8 mouse cellular contexts compared by ENCODE assay signal in genomic region chr2:65620556-65621166, GRCm38 (mm10). TPM values are rescaled to one million over a fixed set of nuclear protein-coding genes. Genes with fewer than 3 reads are reported as not detected.
DNase-seq lines count a peak whose midpoint lies in the region; ATAC-seq and TF ChIP-seq lines count a peak whose summit lies in the region.

Gene Scn2a (plus strand): TSS chr2:65620771.

- TF ChIP-seq POLR2A in limb, embryonic 14.5 days (IDR thresholded peaks at IDR 0.05; ENCODE audit: borderline replicate concordance, extremely low read depth, insufficient read depth, insufficient read length), result no peak

- H3K27me3 ChIP-seq in kidney, embryonic 15.5 days, result no peaks in the 10 kb centered on the region
- H3K27me3 ChIP-seq in limb, embryonic 14.5 days (ENCODE audit: control insufficient read depth, insufficient read depth, low read length), result no peaks in the 10 kb centered on the region

- H3K4me2 ChIP-seq in kidney, embryonic 15.5 days, result no peak within 1 kb of the TSS
- no peak within 1 kb of the TSS for H3K4me2 ChIP-seq in limb, embryonic 14.5 days (replicated peaks; ENCODE audit: low read depth, low read length, severe bottlenecking)

- DNase-seq in kidney, adult 9 months, result peak; percentile 43
- peak; percentile 52 for DNase-seq in adipocyte (ENCODE audit: low spot score)
- DNase-seq in embryo, embryonic 11 days, result peak; percentile 48
- peak; percentile 18 for DNase-seq in hindlimb bud, embryonic 11.5 days (ENCODE audit: extremely low spot score, low read depth, low spot score)
- DNase-seq in limb, embryonic 14.5 days (ENCODE audit: low spot score), result peak; percentile 27
- DNase-seq in right cerebral cortex, adult 2 months (ENCODE audit: low spot score in 2 of 2), result peak; percentile 69 to 72
- DNase-seq in urinary bladder, adult 18-20 months (ENCODE audit: low spot score in 2 of 2), result no peak

- H3K36me3 ChIP-seq in kidney, embryonic 15.5 days, result no peaks in the 10 kb centered on the region
- H3K36me3 ChIP-seq in limb, embryonic 14.5 days (ENCODE audit: control insufficient read depth, insufficient read depth, low read length), result no peaks in the 10 kb centered on the region

- H3K9me3 ChIP-seq in kidney, embryonic 15.5 days (replicated peaks), result no peaks in the 10 kb centered on the region
- no peaks in the 10 kb centered on the region for H3K9me3 ChIP-seq in limb, embryonic 14.5 days (ENCODE audit: control insufficient read depth, low read length)

- no peak within 1 kb of the TSS for H3K4me3 ChIP-seq in kidney, embryonic 15.5 days (replicated peaks)
- H3K4me3 ChIP-seq in limb, embryonic 14.5 days (replicated peaks; ENCODE audit: low read length), result no peak within 1 kb of the TSS

- no peak for ATAC-seq in kidney, embryonic 15.5 days (replicated peaks; ENCODE audit: low FRiP score)
- no peak for ATAC-seq in limb, embryonic 14.5 days (ENCODE audit: low FRiP score, low read depth)

- no peaks in the 10 kb centered on the region for H3K4me1 ChIP-seq in kidney, embryonic 15.5 days
- no peaks in the 10 kb centered on the region for H3K4me1 ChIP-seq in limb, embryonic 14.5 days (ENCODE audit: control insufficient read depth, insufficient read depth, low read length)

- 51% methylated on average over 9 of the region's 9 CpGs for WGBS in kidney, embryonic 15.5 days
- WGBS in limb, embryonic 14.5 days, result 49% methylated on average over 9 of the region's 9 CpGs

- H3K9ac ChIP-seq in kidney, embryonic 15.5 days, result no peak within 1 kb of the TSS
- H3K9ac ChIP-seq in limb, embryonic 14.5 days (ENCODE audit: low read depth, low read length, severe bottlenecking), result no peak within 1 kb of the TSS

- H3K27ac ChIP-seq in kidney, embryonic 15.5 days, result no peak within 1 kb of the TSS
- no peak within 1 kb of the TSS for H3K27ac ChIP-seq in limb, embryonic 14.5 days (replicated peaks; ENCODE audit: low read depth, low read length)

RNA-seq across cellular contexts. Expression of gene Scn2a, which starts in this region (rescaled TPM):
- polyA plus RNA-seq in kidney, embryonic 15.5 days (2015; fragmentation: Nextera tagmentation; extraction: Ambion mirVana), result 2.2 and 2.9 TPM in 2 replicates
- 2.3 and 3.2 TPM in 2 replicates for polyA plus RNA-seq in limb, embryonic 14.5 days (2012; rRNA removed)
- 4.1 and 5.3 TPM in 2 replicates for polyA plus RNA-seq in limb, embryonic 14.5 days (2014; fragmentation: Nextera tagmentation; extraction: Ambion mirVana)

Comparison
In these comparisons a context has a peak if more than half of its experiments do, and no peak if none do; other contexts are left out.
1. DNase-seq: peak in kidney, adult 9 months (single experiment), adipocyte (single experiment), embryo, embryonic 11 days (single experiment), hindlimb bud, embryonic 11.5 days (single experiment), limb, embryonic 14.5 days (single experiment) and right cerebral cortex, adult 2 months (2 of 2); none in urinary bladder, adult 18-20 months (0 of 2).